Mouse (Mus musculus): ENCODE data around the gene BC055324. TPM values are rescaled to one million over a fixed set of nuclear protein-coding genes. Genes with fewer than 3 reads are reported as not detected.

BC055324 gene
- total and polyA plus RNA-seq, 2 experiments: 0.10 to 0.37 TPM

DNA sequence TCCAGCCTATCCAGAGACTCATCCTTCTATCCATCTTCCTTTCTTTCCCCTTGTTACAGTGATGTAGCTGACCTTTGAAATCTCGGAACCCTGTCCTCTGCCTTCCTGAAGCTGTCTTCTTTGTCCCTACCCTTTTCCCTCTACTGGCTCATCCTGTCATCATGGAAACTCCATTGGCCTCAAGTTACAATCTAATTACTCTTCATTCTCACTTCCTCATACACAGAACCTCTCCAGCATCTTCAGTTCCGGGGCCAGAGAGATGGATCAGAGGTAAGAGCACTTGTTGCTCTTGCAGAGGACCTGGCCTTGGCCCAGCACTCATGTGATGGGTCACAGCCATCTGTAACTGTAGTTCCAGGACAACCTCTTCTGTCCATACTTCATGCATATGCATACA, 94.4 kb downstream of the BC055324 start:
- Histone ChIP-seq H3K27me3 (ENCODE audit: control insufficient read depth, insufficient read depth, low read length) (no peaks in the 10 kb centered on the region), H3K9ac (ENCODE audit: low read depth, low read length) (no peak overlapping the region), H3K36me3 (ENCODE audit: control insufficient read depth, insufficient read depth, low read length) (no peaks in the 10 kb centered on the region), H3K4me3 (ENCODE audit: insufficient read depth, low read depth, low read length) (no peak overlapping the region), H3K79me2 (ENCODE audit: control insufficient read depth, insufficient read depth, low read length) (no peaks in the 10 kb centered on the region), H3K4me1 (ENCODE audit: control insufficient read depth, insufficient read depth, low read length) (no peaks in the 10 kb centered on the region; the same call in 1 of the 2 replicates), H3K27ac (replicated peaks; ENCODE audit: insufficient read depth, low read depth, low read length) (no peak overlapping the region)
- no peak for TF ChIP-seq CTCF (IDR thresholded peaks at IDR 0.05; ENCODE audit: low read depth, low read length)
- no peak for TF ChIP-seq POLR2A (IDR thresholded peaks at IDR 0.05; ENCODE audit: extremely low read depth, insufficient read depth, low read length)
- WGBS: 90% methylated on average over 2 of the region's 2 CpGs
- no peak for DNase-seq (ENCODE audit: extremely low read depth, low read depth, low spot score)

DNA sequence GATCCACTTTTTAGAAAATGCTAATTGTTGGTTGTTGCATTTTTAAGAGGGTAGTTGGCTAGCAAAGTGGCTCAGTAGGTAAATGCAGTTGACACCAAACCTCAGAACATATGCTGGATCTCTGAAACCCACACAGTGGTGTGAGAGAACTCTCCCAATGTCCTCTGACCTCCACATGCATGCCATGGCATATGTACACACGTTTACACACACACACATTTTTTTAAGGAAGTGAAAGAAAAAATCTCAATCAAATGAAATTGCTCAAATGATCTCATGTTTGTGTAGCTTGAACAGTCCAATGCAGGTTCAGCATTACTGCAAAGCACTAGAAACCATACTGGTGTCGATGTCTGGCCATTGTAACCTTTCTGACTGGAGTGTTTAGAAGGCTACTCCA, 95.0 kb downstream of the BC055324 start:
- no peaks in the 10 kb centered on the region; the same call in 1 of the 2 replicates for H3K4me1 ChIP-seq (ENCODE audit: control insufficient read depth, insufficient read depth, low read length)
- TF ChIP-seq POLR2A (IDR thresholded peaks at IDR 0.05; ENCODE audit: extremely low read depth, insufficient read depth, low read length) (no peak), CTCF (IDR thresholded peaks at IDR 0.05; ENCODE audit: low read depth, low read length) (no peak)
- 84% methylated on average over 2 of the region's 2 CpGs for WGBS
- DNase-seq (ENCODE audit: extremely low read depth, low read depth, low spot score): no peak
- no peak overlapping the region for H3K9ac ChIP-seq (ENCODE audit: low read depth, low read length)
- H3K36me3 ChIP-seq (ENCODE audit: control insufficient read depth, insufficient read depth, low read length): no peaks in the 10 kb centered on the region
- no peak overlapping the region for H3K27ac ChIP-seq (replicated peaks; ENCODE audit: insufficient read depth, low read depth, low read length)
- no peaks in the 10 kb centered on the region for H3K27me3 ChIP-seq (ENCODE audit: control insufficient read depth, insufficient read depth, low read length)
- H3K79me2 ChIP-seq (ENCODE audit: control insufficient read depth, insufficient read depth, low read length): no peaks in the 10 kb centered on the region
- no peak overlapping the region for H3K4me3 ChIP-seq (ENCODE audit: insufficient read depth, low read depth, low read length)

DNA sequence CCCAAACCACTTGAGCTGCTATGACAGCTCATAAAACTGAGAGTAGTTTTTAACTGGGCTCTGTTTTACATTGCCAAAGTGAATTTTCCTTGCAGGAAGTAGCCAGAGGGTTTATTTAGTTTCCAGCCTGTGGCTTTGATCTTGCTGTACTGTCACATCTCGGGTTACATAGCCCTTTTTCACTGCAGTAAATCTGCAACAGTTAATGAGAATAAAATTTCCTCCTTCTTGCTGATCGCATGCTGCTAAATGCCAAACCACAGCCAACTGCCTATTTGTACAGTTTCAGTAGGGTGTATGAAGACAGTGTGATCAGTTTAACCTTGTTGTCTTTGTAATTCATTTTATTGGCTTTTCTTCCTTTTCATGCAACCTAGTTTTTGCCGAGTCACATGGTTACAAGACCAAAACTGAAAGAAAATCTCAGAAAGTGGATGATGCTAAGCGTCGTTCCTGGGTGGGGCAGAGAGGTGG, 96.3 kb downstream of the BC055324 start:
- 77% methylated on average over 5 of the region's 5 CpGs for WGBS
- TF ChIP-seq CTCF (IDR thresholded peaks at IDR 0.05; ENCODE audit: low read depth, low read length) (no peak), POLR2A (IDR thresholded peaks at IDR 0.05; ENCODE audit: extremely low read depth, insufficient read depth, low read length) (no peak)
- Histone ChIP-seq H3K4me1 (ENCODE audit: control insufficient read depth, insufficient read depth, low read length) (no peaks in the 10 kb centered on the region; the same call in 1 of the 2 replicates), H3K9ac (ENCODE audit: low read depth, low read length) (no peak overlapping the region), H3K27me3 (ENCODE audit: control insufficient read depth, insufficient read depth, low read length) (no peaks in the 10 kb centered on the region), H3K79me2 (ENCODE audit: control insufficient read depth, insufficient read depth, low read length) (no peaks in the 10 kb centered on the region), H3K36me3 (ENCODE audit: control insufficient read depth, insufficient read depth, low read length) (no peaks in the 10 kb centered on the region), H3K27ac (replicated peaks; ENCODE audit: insufficient read depth, low read depth, low read length) (no peak overlapping the region), H3K4me3 (ENCODE audit: insufficient read depth, low read depth, low read length) (no peak overlapping the region)
- no peak for DNase-seq (ENCODE audit: extremely low read depth, low read depth, low spot score)

Other genes starting within 250 kb of the BC055324 start
- gene Kifap3, start 215.2 kb downstream of the BC055324 start, total RNA-seq (2014; rRNA removed): 4.3 and 4.4 TPM in 2 replicates
- 1.1 TPM in 2 replicates for gene Kifap3, start 215.2 kb downstream of the BC055324 start, polyA plus RNA-seq (2012; rRNA removed)
- 8.8 and 9.6 TPM in 2 replicates for gene Scyl3, start 65.7 kb downstream of the BC055324 start, total RNA-seq (2014; rRNA removed)
- gene Scyl3, start 65.7 kb downstream of the BC055324 start, polyA plus RNA-seq (2012; rRNA removed): 6.1 and 7.0 TPM in 2 replicates
- gene Mettl18, start 93 bp upstream of the BC055324 start, total RNA-seq (2014; rRNA removed): 2.7 and 3.9 TPM in 2 replicates
- 0.42 and 0.67 TPM in 2 replicates for gene Mettl18, start 93 bp upstream of the BC055324 start, polyA plus RNA-seq (2012; rRNA removed)
- 0.07 TPM in 1 of 2 replicates, not detected in the other for gene Sele, start 53.4 kb upstream of the BC055324 start, total RNA-seq (2014; rRNA removed)
- 0.05 TPM in 1 of 2 replicates, not detected in the other for gene Sele, start 53.4 kb upstream of the BC055324 start, polyA plus RNA-seq (2012; rRNA removed)
- gene Sell, start 67.2 kb upstream of the BC055324 start, total RNA-seq (2014; rRNA removed): 1.0 and 1.1 TPM in 2 replicates
- 0.36 and 0.78 TPM in 2 replicates for gene Sell, start 67.2 kb upstream of the BC055324 start, polyA plus RNA-seq (2012; rRNA removed)
- gene Selp, start 120.5 kb upstream of the BC055324 start, total RNA-seq (2014; rRNA removed): 0.65 and 1.1 TPM in 2 replicates
- 0.40 and 1.1 TPM in 2 replicates for gene Selp, start 120.5 kb upstream of the BC055324 start, polyA plus RNA-seq (2012; rRNA removed)
- gene F5, start 157.0 kb upstream of the BC055324 start, total RNA-seq (2014; rRNA removed): 157 and 197 TPM in 2 replicates
- gene F5, start 157.0 kb upstream of the BC055324 start, polyA plus RNA-seq (2012; rRNA removed): 77.7 and 79.8 TPM in 2 replicates

Data from liver, adult 2 months (tissue).